Mouse (Mus musculus) right cerebral cortex, adult 2 months (tissue): ENCODE results near the gene Prkcq.

Experiments
- DNase-seq, 2 experiments: peaks; one replicate each; pipeline ENCODE4 v3.0.0; 2021 to 2022; ENCODE audit warnings: low spot score in 2 of 2

The Prkcq gene

DNA sequence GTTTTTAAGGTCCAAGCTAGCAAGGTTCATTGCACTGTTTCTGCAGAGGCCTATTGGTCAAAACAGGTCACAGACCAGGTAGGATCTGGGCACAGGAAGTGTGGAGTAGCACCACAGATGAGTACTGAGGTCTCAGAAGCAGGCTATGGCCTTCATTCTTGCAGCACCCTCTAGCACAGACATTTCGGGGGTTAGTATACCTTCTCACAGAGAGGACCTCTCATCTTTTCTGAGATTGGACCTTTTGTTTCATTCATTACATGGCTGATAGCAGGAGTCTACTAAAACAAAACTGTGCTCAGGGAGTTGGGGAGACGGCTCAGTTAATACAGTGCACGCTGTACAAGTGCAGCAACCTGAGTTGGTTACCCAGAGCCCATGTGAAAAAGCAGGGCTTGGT lies 14.7 kb downstream of the Prkcq start:
- DNase-seq = no peak

DNA sequence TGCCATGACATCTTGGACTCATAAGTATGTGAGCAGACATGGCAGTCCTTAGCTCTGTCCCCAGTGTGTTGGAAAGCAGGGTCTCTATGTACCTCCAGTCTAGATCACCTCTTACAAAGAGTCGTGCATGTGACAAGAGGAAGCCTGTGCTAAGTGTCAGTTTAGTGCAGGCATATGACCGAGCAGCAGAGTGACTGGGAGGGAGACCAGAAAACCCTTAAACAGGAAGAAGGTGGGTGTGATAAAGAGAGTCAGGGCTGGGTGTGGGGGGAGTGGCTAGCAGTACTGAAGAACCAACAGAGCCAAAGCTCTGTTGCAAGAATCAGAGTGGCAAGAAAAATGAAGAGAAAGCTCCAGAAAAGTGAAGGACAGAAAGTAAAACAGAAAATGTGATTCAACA lies 15.3 kb downstream of the Prkcq start:
- no peak for DNase-seq

DNA sequence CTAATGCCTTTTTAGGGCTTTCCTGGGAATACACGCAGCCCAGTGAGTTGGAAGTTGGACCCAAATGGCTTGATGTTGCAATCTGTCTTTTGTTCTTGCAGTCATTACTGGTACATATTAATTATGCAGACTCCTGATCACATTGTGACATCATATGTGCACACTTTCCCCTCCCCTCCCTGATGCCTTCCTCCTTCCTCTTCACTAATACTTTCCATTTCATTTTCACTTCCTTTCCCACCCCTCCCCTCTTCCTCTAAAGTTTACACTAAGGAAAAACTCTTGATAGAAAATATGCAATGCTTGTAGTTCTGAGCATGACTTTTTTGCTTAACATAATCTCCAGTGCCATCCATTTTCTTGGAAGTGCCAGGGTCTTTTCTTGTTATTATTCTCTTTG lies 16.4 kb downstream of the Prkcq start:
- DNase-seq = no peak

DNA sequence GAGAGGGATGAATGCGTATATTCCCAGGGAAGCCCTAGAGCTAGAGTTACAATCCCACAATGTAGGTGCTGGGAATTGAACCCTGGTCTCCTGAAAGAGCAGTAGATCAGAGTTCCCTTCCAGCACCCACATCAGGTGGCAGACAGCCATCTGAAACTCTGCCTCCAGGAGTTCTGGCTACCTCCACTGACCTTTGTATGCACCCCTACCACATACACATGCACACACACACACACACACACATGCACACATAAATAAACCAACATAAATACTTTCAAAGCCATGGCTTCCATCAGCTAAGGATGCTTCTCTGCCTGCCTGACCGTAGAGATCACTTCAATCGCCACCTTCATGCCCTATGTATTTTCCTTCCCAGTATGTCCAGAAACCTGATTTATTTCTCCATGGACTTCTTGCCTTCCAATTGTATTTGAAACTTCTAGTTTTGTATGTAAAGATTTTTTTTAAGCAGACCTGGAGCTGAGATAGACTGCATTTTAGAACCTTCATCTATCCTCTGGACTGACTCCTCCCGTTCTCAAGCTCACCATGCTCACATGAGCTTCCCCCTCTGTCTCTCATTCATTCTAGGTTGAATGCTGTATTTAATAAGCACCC lies 17.4 kb downstream of the Prkcq start:
- DNase-seq = no peak

DNA sequence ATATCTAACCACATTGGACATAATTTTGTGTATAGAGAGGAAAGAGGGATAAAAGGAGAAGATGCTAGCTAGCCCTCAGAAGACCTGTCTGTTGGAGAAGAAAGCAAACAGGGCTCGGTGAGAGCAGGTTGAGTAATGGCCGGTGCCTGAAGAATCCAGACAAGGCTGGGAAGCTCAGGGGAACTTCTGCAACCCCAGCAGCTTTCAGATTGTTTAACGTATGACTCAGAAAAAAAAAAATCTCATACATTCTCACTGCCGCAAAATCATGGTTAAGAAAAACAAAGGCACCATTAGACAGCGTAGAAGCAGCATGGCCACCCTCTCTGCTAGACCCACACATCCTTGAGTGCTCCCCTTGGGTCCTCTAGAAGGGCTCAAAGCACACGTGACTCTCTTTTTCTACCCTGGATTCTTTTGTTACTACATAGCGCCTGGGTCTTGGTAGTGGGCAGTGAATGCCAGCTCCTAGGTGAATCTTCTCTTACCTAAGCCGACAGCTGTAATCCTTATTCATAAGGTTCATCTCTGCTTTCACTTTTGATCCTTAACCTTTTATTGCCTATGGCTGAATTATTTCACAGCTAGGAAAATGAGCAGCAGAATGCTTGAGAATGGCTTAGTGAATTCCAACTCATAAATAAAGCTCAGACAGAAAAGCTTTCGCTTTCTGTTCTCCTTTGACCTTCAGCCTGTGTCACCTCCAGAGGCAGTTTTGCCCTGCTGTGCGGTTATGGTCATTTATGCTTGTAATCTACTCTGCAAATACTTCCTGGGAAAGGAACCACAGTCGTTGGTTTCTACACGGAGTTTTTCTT lies 20.6 kb downstream of the Prkcq start:
- DNase-seq = no peak

DNA sequence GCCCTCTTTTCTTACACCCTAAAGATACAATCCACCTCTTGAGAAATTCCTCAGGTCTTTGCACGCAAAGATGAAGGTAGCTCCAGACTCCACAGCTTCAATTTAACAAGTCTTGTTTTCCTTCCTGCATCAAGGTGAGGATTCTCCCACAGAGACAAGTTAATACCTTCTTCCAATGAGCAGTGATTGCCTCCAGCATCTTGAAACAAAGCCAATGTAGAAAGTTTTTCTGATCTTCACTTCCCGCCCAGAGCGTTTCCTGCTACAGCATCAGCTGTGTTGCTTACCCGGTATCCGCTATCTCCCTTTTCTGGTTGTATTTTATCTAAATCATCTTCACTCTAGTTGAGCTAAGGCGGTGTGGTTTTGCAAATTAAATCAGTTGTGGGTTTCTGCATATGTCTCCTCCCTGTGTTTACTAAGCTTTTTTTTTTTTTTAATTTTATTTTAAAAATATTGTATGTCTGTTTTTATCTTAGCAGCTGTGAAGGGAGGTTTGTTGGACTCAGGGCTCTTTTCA lies 21.3 kb downstream of the Prkcq start:
- no peak for DNase-seq

DNA sequence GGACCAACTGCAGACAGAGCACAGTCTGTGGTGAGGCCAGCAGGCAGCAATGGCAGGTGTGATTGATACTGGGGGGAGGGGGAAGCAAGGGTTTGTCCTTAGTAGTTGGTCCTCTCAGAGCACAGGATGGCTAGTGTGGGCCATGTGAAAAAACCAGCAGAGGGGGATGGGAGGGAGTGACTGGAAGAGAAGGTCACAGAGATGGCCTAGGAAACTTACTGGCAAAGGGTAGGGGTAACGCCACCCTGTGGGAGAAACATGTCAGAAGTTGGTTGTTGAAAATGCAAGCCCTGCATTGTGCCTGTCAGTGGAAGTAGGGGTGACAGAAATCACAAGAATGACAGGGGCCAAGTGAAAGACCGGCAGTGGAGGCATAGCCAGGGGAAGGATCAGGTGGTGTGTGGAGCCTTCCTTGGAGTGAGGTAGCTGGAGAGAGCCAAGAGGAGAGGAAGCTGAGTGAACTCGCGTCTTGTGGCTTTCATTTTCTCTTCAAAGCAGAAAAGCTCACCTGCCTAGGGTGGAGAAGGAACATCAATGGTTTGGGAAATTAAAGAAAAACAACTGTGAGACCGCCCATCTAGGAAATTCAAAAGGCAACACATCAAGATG lies 22.9 kb downstream of the Prkcq start:
- no peak for DNase-seq

DNA sequence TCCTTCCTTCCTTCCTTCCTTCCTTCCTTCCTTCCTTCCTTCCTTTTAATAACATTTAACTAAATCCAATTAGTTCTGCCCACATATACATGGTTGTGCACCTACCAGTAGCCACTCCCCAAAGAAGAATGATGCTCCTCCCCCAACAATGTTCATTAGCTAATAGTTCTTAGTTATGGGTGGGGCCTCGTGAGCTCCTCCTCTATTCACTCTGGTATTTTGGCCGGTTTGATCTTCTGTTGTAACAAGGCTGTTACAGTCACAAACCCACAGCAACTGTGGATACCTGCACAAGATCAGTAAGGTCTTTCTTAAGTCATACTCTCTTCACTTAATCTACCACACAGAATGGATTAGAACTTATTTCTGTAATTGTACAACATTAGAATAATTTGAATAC lies 24.2 kb downstream of the Prkcq start:
- no peak for DNase-seq

DNA sequence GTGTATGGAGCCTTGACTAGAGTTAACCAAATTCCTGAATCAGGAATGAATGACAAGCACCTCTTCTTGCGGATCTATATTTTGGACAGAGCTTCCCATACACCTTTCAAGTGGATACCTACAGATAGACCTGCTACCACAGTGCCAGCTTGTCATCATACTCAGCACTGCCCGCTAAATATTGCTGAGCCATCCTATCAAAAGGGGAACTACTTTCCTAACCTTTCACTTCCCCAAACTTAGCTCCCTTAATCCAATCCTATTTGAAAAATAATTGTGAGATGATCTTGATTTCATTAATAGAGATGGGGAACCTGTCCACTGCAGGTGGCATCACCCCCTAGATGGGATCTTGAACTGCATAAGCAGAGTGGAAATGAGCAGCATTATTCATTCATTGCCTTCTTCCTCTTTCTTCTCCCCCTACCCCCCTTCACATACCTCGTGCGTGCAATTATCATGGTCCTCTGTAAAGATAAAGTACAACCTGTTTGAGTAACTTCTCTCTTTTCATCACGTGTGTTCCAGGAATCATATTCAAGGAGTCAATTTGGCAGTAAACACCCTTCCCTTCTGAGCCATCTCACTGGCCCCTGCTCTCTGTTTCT lies 25.1 kb downstream of the Prkcq start:
- DNase-seq = no peak

DNA sequence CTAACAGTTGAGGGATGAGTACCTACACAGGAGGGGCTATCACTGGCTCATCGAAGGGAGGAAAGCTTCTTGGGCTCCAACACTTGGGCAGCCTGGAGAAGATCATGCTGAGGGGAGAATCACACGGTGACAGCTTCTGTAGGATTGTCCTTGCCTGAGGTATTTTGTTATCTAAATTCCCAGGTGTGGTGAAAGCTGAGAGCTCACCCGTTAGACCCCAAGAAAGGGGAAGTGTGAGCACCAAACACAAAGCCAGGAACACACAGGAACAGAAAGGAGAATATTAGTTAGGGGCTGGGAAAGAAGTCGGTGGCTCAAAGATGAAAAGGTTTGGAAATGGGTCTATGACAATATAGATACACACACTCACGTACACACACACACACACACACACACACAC lies 27.7 kb downstream of the Prkcq start:
- DNase-seq = no peak

DNA sequence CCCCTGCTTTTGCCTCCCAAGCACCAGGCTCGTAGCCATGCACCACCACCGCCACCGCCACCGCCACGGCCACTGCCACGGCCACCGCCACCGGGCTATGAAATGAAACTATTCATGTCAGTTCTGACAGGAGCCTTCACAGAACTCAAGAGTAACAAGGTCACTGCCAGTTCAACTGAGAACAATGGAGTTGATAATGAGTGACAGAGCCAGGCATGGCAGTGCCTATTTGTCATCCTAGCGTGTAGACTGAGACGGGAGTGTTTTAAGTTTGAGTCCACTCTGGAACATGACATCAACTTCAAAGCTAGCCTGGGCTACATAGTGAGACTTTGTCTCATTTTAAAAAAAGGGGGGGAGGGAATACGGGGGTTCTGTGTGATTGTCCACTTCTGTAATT lies 30.9 kb downstream of the Prkcq start:
- no peak for DNase-seq

DNA sequence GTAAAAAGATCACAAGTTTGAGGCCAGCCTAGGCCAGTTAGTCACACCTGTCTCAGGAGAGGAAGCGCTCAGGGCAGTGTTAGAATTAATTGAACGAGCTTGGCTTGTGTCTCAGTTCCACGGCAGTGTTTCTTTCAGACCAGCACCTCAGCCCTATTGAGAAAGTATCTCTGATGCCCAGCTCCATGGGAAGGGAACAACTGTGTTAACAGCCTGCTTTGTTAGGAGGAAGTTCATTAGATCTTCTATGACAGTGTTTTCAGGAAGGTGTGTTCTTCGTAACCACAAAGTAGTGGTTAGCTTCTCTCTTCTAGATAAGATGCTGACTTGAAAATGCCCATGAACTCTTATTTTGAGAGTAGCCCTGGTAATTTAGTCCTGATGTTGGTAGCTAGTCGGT lies 31.4 kb downstream of the Prkcq start:
- no peak for DNase-seq

DNA sequence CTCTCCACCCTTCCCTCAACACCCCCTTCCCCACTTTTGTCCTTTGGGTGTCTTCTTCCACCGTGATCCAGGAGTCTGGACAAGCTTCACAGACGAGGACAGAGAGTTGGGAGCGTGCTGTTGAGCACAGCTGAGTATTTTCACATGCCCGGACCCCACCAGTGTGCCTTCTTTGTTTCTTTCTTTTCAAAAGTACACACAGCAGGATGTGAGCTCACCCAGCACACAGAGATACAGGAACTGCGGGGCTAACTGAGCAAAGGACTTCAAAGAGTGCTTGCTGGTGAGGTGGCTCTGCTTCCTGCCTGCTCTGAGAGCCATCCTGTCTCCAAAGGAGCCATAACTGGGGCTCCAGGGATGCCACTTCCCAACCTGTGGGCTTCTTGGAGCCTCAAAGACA lies 32.3 kb downstream of the Prkcq start:
- DNase-seq = no peak

DNA sequence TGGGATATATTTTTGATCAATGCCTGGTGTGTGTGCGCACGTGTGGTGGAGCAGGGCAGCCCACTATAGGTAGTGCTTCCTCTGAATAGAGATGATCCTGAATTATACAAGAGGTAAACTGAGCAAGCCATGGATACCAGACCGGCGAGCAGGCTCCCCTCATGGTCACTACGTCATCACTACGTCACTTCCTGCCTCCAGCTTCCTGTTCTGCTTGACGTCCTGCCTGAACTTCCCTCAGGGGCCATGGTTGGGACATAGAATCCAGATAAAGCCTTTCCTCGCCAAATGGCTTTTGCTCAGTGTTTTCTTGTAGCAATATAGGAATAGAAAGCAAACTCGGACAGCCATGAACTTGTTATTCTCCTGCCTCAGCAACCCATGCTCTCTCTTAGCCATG lies 33.1 kb downstream of the Prkcq start:
- no peak for DNase-seq

DNA sequence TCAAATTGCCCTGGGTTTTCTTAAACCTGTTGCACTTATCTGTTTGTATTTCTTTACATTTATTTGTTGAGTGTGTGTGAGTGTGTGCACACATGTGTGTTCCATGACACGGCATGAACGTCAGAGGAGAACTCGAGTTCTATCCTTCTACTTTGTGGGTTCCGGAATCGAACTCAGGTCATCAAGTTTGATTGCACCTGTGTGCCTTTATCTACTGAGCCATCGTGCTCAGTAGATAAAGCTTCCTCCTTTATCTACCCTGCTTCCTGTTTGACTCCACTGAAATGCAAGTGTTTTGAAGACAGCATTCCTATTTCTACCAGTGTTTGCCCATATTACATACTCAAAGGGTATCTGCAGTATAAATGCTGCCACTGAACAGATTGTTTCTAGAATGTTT lies 33.8 kb downstream of the Prkcq start:
- DNase-seq = no peak

DNA sequence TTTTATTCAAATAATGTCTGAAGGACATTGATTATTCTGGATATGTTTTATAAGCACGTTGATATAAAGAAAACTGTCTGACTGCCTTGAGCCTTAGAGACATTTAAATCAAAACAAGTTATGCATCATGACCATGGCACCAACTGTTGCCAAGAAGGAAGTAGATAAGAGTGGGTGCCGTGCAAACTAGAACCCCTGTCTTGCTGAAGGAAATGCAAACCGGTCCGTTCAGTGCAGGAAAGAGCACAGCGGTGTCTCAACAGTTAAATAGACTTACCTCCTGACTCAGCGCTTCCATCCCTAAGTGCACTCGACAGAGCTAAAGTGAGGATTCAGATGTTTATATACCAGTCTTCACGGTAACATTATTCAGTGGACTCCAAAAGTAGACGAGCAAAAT lies 36.4 kb downstream of the Prkcq start:
- no peak for DNase-seq

DNA sequence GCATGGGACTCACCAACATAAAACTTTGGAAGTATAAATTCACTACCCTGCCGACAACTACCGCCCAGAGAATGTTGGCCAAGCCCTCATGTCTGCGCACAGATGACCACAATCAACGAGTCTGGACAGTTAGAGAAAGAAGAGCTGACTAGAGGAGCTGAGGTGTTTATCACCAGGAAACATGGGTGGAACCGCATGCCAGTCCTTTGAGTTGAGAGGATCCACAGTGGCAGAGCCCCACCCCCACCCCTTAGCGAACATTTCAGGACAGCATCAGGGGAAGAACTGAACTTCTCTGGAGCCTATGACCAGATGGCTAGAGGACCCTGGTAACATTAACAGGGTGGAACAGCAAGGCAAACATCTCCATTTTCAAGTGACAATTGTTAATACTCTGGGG lies 37.4 kb downstream of the Prkcq start:
- DNase-seq = no peak

DNA sequence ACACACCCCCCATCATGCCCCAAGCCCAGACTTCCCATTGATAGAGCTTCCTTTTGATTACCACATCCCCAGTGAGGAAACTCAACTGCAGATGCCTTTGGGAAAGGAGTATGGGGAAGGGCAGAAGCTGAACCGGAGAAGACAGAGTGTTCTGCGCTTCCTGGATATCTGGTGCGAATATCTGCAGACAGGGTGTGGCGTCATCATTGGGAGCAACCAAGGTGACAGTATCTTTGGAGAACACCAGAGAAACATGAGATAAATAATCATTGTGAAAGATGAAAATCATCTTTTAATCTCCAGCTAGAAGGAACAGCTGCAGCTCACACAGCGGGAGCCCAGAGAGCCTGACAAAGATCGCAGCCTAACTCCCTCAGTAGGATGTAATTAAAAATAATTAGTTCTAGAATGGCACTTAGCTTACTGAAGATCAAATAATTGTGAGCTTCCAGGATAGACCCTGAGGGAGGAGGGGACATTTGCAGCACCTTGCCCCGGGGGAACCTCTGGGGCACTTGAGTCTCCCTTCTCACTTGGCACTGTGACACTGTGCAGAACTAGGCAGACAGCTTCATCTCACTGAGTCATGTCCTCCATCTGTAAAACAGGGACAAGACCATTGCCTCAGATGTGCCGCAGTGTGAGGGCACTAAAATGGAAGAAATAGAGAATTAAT lies 38.5 kb downstream of the Prkcq start:
- DNase-seq = no peak

DNA sequence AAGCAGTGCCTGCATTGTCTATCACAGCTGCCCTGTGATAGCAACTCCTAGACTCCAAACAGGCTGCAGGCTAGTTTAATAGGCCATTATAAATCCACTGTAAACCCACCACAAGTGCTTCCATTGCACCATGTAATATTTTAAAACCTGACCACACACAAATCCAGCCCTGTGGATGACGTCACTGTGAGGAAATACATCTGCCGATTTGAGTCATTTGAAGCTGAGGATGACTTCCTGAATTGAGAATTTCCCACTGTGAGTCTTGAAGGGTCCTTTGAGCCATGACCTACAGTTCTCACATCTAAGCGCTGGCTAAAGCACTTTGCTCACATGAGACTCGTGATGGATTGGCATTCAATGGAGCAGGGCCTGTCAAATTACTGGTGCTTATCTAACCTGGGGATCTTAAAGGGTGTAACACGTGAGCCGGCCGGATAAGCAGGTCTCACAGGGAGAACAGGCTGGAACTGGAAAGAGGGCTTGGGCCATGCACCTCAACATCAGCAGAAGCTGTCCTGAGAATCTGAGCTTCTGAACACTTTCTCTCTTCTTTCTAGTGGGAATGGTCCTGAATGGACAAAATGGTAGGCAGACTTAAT lies 40.2 kb downstream of the Prkcq start:
- no peak for DNase-seq

DNA sequence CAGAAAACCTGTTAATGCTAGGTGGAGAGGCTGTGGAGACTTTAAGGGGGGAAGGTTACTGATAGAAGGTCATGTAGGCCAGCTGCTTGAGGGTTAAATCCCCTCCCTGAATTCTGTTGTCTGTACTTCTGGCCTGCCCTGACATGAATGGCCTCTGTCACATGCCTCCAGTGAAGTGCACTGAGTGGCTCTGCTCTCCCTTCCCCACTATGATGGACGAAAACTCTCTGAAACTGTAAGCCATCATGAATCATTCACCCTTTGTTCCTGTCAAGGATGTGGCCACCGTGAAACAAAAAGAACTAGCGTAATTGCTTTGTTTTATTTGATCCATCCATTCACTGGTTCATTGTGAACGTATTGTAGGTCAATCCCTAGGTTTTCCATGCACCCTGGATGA lies 44.5 kb downstream of the Prkcq start:
- DNase-seq = no peak

DNA sequence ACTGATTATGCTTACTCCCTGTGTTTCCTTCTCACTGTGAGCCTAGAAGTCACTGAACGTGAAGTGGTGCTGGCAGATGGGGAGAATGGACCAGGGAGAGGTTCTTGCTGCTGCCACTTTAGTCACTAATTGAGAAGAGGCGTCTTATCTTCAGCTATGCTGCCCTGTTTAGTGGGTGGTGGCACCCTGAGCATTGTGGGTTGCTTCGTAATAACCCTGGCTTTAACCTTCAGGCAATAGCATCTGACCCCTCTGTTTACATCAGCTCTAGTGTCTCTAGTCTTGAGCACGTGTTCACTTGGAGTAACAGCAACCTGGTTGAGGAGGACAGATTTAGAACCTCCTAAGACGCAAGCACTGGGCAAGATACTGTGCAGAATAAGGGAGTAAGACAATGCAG lies 44.9 kb downstream of the Prkcq start:
- no peak for DNase-seq

DNA sequence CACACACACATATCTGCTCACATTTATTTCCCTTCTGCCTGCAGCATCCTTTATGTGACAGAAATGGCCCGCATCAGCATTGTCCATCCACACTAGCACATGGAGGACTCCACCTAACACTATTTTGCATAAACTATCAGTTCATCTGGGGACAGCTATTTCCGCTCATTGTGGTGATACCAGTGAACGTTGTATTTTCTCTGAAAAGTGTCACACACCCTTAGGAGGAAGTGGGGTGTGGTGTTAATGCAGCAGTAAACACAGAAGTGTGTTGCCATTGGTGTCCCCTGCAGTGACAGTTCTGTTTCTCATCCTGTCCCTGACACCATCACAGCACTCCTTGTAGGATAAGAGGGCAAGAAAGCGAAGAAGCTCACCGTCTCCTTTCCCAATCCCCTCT lies 46.2 kb downstream of the Prkcq start:
- no peak for DNase-seq
